Mouse (Mus musculus) liver (tissue): ENCODE results near the gene Fgg.

Source experiments
- DNase-seq: peaks from one replicate; pipeline ENCODE4 v3.0.0-alpha.2; 2020; ENCODE audit warnings: mixed read lengths

Gene Fgg

GRCm38 (mm10) chr3:83027546-83028251 lies 20.2 kb downstream of the Fgg start:
- DNase-seq: no peak

GRCm38 (mm10) chr3:83030331-83030730 lies 22.8 kb downstream of the Fgg start:
- no peak for DNase-seq

GRCm38 (mm10) chr3:83032746-83033308 lies 25.3 kb downstream of the Fgg start:
- DNase-seq: no peak

GRCm38 (mm10) chr3:83033801-83034200 lies 26.3 kb downstream of the Fgg start:
- no peak for DNase-seq

- DNase-seq: peak; percentile 9
Observed at GRCm38 (mm10) chr3:83038865-83039264, 31.3 kb downstream of the Fgg start.

GRCm38 (mm10) chr3:83039666-83040065 lies 32.1 kb downstream of the Fgg start:
- no peak for DNase-seq

- no peak for DNase-seq
Observed at GRCm38 (mm10) chr3:83042451-83042850, 34.9 kb downstream of the Fgg start.

GRCm38 (mm10) chr3:83046649-83047048 lies 39.1 kb downstream of the Fgg start:
- no peak for DNase-seq

GRCm38 (mm10) chr3:83049680-83050079 lies 42.2 kb downstream of the Fgg start, which contains the start of gene Fgb:
Gene Fgb, minus strand, starts transcription at chr3:83049863.
- peak; percentile 31 for DNase-seq

GRCm38 (mm10) chr3:83050661-83051060 lies 43.1 kb downstream of the Fgg start:
- DNase-seq: no peak

- DNase-seq: no peak
Observed at GRCm38 (mm10) chr3:83052102-83052501, 44.6 kb downstream of the Fgg start.

GRCm38 (mm10) chr3:83053126-83053525 lies 45.6 kb downstream of the Fgg start:
- no peak for DNase-seq

GRCm38 (mm10) chr3:83053758-83054157 lies 46.2 kb downstream of the Fgg start:
- DNase-seq: peak; percentile 32

GRCm38 (mm10) chr3:83054759-83055158 lies 47.2 kb downstream of the Fgg start:
- DNase-seq: no peak

GRCm38 (mm10) chr3:83055281-83056038 lies 47.9 kb downstream of the Fgg start, which contains the start of gene Plrg1:
Gene Plrg1, plus strand, starts transcription at chr3:83055522.
- DNase-seq: peak; percentile 99

GRCm38 (mm10) chr3:83057046-83057445 lies 49.5 kb downstream of the Fgg start:
- no peak for DNase-seq
